Mouse (Mus musculus): ENCODE results near the gene Trip11. TPM values are rescaled to one million over a fixed set of nuclear protein-coding genes. Genes with fewer than 3 reads are reported as not detected.

Gene Trip11
- total RNA-seq, 2 experiments from 2014 or later, result 30.8 to 33.8 TPM

DNA sequence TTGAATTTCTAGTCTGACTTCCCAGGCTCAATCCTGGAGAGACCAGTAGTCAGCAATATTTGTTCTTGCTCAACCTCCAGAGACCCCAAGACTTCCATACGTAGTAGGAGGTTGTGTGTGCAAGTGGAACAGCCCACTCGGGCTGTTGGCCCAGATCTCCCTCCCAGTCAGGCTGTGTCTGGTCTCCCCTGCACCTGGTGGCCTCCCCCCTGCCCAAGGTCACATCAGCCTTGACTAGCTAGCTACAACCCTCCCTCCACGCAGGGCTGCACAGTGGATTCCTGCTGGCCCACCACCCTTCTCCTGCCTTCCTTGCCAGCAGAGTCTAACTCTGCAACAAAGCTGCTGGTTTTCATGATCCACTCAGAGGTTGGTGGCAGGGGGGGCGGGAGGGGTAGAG, 81.8 kb downstream of the Trip11 start:
- DNase-seq (ENCODE audit: low spot score in 2 of 2), result no peak

DNA sequence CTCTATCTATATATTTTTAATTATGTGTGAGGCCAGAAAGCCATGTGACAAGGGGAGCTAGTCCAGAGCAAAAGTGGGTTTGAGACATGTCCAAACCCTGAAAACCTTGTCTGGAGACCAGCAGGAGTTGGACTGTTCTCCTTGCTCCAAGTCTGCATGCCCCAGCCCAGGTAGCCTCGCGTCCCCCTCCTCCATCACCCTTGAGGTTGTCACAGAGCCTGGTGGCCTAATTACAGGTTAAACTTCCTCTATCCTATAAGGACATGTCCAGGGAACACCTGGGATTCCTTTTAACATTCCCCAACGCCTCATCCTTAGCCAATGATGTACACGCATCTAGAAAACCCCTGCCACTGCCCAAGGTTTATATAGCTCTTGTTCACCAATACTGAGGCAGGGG, 89.9 kb downstream of the Trip11 start:
- DNase-seq (ENCODE audit: low spot score in 2 of 2), result no peak

DNA sequence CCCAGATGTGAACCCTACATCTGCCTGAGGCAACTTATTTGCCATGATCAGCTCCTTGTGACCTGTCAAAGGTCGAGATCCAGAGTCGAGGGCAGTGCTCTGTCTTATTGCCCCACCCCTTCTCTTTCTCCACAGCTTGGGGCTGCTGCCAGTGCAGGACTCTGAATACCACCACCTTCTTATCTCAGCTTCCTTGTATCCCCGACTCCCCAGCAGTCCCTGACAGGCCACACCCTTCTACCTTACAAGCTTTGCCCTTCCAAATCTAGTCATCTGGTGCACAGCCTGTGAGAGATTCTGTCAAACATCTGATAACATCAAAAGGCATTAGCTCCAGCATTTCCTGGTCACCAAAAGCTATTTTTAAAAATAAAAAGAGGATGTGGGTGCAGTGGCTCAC, 91.5 kb downstream of the Trip11 start:
- no peak for DNase-seq (ENCODE audit: low spot score in 2 of 2)

DNA sequence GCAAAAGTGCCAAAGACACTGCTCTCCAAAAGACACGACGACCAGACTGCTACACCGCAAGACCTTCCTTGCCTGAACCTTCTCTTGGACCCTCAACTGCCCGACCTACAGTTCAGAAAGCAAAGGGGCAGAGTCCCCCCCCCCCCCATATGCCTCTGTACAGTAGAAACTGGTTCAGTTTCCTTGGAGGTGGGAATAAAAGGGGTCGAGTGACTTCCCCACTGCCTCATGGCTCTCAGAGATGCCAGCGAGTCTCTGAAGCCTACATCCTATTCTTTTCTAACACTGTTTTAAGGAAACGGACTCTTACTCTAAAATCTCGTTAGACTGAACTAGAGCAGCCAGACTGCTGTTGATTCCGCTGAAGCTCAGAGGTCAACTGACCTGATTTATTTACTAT, 93.5 kb downstream of the Trip11 start:
- no peak for DNase-seq (ENCODE audit: low spot score in 2 of 2)

DNA sequence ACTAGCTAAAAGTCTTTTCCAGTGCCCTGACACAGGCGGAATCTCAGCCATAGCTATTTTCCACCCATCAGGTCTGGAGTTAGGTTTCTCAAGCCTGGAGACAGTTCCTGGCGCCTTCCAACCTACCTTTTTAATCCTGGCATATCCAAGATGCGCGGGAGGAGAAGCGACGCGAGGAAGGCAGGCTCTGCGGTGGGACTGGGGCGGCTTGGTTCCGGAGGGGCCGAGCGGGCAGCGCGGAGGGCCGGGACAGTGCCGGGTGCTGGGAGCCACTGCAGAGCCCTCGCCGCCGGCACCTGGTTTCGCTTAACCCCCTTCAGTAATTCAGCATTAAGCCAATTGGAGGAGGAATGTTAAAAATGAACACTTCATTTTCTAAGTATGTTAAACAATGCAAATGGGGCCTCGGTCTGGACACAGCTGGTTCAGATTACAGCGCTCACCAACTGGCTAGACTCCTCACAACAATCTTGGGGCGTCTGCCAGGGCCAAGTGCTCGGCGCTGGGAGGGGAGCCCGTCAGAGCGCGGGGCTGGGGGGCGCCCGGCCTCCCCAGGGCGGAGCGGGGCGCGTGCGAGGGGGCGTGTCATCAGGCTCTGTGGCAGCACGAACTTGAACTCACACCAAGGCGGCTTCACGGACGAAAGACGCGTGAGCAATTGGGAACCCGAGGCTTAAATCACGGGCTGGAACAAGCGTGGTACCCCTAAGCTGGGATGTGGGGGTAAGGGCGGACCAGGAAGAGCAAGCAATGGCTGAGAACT, 94.3 kb downstream of the Trip11 start, which contains the start of gene Fbln5:
TSS of gene Fbln5 (minus strand) at position 448 of the 763 bp plus-strand sequence.
- DNase-seq (ENCODE audit: low spot score in 2 of 2), result no peak

DNA sequence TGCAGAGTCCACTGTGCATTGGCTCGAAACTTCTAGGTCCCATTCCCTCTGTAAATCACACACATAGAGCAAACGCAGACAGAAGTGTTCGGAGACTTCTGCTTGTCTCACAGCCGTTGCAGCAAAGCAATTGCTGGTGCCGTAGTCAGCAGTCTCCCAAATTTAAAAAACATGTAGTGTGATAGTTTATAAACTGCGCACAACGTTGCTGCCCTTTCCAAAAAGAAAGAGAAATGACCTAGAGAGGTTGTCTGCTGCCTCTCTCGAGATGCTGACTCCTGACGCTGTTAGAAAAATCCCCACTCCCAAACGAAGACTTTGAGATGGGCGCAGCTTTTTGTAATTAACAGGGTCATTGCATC, 94.8 kb downstream of the Trip11 start:
- no peak for DNase-seq (ENCODE audit: low spot score in 2 of 2)

DNA sequence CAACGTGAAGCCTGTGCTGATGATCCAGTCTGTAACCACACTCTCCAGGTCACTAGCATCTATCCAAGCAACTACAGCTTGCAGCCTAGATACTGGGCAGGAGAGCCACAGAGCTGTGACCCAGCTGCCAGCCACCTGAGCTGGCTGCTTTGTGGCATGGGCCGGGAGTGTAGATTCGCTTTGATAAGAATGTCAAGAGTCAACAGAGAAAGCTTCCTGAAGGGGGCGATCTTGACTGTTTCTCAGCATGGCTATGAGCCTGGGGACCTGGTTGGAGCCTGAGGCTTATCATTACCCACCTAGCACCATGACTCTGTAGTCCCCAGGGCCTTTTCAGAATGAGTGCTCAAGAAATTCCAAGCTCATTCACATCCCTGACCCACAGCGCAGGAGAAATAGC, 96.3 kb downstream of the Trip11 start:
- DNase-seq (ENCODE audit: low spot score in 2 of 2), result no peak

DNA sequence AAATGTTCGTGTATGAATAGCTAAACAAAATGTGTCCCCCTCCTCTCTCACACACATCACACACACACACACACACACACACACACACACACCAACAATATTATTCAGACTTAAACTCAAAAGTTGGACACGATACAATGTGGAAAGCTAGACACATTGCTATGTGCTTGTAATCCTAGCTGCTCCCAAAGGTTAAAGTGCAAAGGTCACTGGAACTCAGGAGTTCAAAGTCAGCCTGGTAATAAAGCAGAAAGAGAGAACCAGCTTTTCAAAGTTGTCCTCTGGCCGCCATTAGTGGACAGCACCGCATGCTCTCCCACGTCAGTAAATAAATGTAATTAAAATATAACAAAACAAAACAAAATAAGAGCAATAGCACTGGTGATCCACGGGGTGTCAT, 97.3 kb downstream of the Trip11 start:
- DNase-seq (ENCODE audit: low spot score in 2 of 2), result no peak

DNA sequence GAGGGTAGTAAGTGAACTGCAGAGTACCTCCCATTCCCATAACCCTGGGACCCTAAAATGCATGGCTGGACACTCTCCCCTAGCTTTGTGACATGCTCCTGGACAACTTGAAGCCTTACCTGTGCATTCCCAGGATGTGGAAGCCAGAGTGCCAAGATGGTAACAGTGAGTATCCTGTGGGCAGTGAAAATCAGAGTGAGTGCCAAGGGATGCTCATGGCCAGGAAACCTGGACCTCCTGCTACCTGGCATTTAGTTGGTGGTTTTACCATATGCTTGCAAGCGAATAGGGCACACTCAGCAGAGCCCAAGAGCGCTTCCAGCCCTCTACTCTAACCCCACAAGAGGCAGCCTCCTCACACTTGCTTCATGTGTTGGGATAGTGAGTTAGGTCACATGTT, 98.6 kb downstream of the Trip11 start:
- no peak for DNase-seq (ENCODE audit: low spot score in 2 of 2)

DNA sequence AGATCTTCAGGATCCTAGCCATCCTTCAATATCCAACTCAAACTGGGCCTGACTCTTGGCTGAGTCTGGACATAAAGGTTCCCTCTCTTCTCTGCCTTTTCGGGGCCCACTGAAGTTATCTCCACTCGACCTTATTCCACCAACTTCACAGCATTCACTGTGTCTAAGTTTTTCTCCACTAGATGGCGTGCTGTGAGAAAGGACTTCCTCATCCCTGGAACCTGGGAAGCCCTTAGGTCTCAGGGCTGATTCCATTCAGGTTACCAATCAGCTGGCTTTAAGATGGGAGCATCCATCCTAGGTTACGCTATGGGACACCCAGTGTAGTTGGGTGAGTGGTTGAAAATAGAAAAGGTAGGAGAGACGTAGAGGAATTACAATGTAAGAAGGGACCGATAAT, 101.9 kb downstream of the Trip11 start:
- peak in 1 of 2 experiments; percentile 36 for DNase-seq (ENCODE audit: low spot score in 2 of 2)

DNA sequence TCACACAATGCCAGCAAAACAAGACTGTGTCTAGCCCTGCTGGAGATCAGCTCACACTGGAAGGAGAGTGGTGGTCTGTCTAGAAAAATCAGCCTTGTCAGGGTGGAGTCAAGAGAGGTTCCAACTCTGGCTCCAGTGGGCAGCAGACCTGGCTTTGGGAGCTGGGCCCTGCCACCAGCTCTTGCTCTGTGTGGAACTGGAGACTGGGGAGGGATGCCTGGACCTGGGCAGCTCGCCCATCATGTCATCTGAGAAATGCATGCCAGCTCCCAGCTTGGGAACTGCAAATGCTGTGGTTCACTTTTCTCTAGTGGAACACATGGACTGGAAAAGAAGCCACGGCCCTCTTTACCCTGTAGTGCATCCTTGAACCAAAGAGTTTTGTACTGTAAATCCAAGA, 102.6 kb downstream of the Trip11 start:
- DNase-seq (ENCODE audit: low spot score in 2 of 2), result no peak

DNA sequence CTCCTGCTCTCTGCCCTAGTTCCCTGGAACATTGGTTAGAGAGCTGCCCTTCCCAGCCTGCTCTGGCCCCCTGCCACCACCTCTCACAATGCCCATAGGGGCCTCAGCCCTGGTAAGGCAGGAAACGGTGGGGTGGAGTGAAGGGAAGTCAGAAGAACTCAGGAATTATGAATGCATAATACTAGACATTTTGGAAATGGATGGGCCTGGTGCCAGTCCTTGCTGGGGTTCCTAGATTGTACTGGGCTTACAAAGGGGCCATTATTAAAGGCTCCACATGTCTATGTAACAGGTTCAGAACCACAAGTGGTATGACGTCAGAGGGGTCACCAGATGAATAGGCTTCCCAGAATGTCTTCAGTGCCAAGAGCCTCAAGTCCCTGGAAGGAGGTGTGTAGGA, 105.7 kb downstream of the Trip11 start:
- no peak for DNase-seq (ENCODE audit: low spot score in 2 of 2)

DNA sequence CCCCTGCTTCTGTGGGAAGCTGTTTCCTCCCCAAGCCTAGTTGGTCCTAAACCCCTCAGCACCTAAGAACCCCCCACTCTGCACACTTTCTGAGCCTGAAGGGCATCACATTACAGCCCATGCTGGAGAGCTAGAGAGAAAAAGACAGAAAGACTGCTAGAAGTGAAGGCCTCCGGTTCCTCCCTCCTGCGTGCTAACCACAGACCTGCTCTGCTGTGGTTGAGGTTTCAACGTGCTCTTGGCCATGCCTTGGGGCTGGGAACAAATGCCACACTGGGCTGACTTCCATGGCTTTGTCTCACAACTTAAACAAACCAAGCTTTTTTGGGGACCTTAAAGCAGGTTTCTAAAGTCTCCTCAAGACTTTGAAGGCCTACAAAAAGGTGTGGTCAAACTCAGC, 110.6 kb downstream of the Trip11 start:
- DNase-seq (ENCODE audit: low spot score in 2 of 2), result no peak

DNA sequence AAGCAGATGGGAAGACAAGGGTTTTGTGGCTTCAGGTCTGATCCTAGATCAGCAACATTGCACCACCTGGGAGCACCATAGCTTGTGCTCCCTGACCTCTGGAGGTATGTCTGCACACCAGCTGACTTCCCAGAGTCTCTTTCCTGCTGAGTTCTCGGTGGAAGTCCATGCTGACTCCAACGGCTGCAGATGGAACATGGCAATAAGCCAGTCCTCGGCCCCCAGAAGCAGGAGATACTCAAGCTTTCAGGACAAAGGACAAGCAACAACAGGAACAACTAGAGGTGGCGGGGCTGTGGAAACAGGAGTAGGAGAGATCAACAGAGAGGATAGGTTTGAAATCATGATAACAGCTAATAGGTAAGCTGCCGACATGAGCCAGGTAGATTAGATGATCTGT, 111.3 kb downstream of the Trip11 start:
- DNase-seq (ENCODE audit: low spot score in 2 of 2), result no peak

DNA sequence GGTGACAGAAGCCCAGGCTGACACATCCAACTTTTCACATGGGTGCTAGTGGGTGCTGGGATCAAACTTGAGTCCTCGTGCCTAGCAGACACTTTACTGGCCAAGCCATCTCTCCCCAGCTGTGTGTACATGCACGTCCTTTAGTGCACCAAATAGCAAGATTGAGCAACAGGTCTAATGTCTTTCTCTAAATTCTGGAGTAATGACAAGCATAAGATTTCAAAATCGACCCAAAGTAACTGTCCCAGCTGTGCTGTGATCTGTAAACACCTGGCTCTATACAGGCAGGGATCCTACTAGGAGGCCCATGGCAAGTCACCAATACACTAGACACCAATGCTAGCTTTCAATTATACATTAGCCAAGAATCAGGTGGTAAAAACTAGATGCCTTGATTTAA, 112.0 kb downstream of the Trip11 start:
- DNase-seq (ENCODE audit: low spot score in 2 of 2), result no peak

DNA sequence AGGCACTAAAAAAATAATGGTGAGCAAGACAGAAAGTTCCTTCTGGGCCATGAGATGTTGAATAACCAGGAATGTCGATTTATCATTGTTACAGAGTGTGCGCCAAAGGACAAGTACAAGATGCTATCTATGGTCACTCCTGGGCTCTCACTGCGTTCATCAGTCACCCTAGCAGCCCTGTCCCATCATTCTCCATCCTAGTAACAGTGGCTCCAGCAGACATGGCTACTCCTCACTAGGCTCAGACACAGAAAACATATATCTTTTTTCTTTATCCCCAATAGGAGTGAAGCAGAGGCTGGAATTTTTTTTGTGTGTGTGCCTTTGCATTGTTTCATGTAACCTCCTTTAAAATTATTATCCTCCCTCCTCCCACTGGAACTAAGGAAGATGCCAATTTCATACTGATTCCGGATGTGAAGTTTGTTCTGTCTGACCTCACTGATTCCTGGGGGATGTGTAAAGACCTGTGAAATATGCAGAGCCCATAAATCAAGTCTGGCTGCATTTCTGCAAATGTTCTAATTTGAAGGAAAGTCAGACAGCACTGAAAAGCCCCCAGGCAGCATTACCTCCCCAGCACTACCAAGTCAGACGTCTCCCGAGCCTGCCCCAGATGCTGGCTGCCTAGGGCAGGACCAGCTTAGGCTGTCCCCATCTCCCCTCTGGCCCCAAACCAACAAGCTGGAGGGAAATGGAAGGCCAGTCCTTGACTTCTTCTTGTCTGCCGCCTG, 114.7 kb downstream of the Trip11 start:
- no peak for DNase-seq (ENCODE audit: low spot score in 2 of 2)

DNA sequence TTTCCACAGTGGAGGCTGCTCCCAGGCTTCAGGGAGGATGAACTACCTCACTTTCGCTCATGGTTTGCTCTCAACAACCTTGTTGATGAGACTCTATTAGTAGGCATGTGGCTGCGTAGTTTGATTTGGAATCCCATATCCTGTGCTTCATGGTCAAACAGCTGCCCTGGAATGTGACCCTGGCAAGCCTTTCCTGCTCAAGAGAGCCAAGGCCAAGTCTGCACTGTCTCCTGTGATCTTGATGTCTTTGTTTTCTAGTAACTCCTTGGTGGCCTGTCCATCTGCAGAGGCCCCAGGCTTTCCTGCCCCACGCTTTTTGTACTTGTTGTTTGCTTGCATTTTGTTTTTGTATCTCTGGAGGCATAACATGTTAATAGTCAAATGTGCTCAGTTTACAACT, 118.6 kb downstream of the Trip11 start:
- DNase-seq (ENCODE audit: low spot score in 2 of 2), result no peak

DNA sequence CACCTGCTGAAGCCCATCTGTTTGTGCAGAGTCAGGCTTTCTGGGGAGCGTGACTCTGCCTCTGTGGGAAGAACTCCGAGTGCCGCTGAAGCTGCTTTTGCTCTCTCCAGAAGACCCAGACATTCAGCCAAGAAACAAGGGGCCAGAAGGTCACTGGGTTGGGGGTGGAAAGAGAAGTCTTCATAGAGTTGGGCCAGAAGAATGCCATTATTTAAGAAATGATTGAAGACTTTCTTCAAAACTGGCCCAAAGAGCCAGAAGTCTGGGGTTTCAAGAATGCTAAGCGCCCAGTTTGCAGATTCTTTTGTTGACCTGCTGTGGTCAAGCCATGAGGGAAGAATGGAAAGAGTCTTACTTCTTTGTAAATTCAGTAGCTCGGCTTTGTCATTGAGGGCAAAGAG, 119.8 kb downstream of the Trip11 start:
- DNase-seq (ENCODE audit: low spot score in 2 of 2), result no peak

DNA sequence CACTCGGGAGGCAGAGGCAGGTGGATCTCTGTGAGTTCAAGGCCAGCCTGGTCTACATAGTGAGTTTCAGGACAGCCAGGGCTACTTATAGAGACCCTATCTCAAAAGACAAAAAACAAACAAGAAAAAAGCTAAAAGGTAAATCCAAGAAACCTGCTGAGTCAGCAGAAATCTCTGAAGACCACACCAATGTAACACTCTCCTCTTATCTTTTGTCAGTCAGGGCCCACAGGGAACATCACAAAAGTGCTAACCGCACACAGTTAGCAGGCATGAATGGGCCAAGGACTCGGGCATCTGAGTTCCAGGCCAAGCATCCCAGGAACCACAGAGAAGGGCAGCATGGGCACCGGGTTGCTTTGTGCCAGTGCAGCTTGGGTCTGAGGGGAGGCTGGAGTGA, 120.4 kb downstream of the Trip11 start:
- no peak for DNase-seq (ENCODE audit: low spot score in 2 of 2)

DNA sequence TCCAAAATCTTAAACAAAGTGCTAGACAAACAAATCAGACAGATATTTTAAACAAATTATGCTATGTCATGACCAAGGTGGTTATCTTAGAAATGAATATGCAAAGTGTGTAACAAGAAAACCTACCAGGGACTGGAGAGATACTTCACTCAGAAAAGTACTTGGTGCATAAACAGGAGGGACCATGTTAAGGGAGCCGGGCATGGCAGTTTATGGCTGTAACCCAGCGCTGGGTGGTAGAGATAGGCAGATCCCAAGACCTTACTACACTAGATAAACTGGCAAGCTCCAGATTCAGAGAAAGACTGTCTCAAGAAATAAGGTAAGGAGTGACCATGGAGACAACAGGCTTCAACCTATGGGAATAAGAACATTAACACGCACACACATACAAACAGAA, 123.3 kb downstream of the Trip11 start:
- DNase-seq (ENCODE audit: low spot score in 2 of 2), result no peak

DNA sequence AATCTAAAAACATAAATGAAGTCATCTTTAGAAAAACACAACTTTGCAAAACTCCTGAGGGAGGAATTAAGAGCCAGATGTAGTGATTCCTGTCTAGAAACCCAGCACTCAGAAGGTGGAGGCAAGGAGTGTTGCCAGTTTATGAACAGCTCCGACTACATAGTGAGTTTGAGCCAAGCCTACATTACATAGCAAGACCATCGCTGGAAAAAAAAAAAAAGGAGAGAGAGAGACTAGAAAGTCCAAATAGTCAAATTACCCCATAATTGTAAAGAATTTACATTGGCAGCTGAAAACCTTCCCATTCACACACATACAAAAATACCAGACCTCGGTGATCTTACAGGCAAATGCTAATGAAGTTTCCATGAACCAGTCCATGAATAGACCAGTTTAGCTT, 123.8 kb downstream of the Trip11 start:
- no peak for DNase-seq (ENCODE audit: low spot score in 2 of 2)

Measured in layer of hippocampus, adult 18-20 months (tissue).